Mouse (Mus musculus) forebrain, embryonic 14.5 days (tissue): ENCODE measurements around the gene Ankrd6. TPM values are rescaled to one million over a fixed set of nuclear protein-coding genes. Genes with fewer than 3 reads are reported as not detected.

Experiments
- ATAC-seq: fragments of 200-750 bp; cut with Nextera tagmentation; 2 replicates; pipeline ENCODE4 v1.8.0; 2017; ENCODE audit warnings: mild to moderate bottlenecking, moderate library complexity
- DNase-seq: peaks from one replicate; pipeline ENCODE4 v3.0.0-alpha.2; 2015; ENCODE audit warnings: low spot score
- H3K27ac ChIP-seq: fragments of 300-500 bp; sonication (generic); 2 replicates; pipeline ENCODE4 v1.5.1; 2014; ENCODE audit warnings: low read depth, mild to moderate bottlenecking, control low read depth, low read length, moderate library complexity
- H3K27me3 ChIP-seq: fragments of 300-500 bp; sonication (generic); replicated peaks from 2 replicates; pipeline ENCODE4 v1.6.1; 2014; ENCODE audit warnings: low read length, control low read depth, mixed read lengths; ENCODE audit not compliant: control insufficient read depth, insufficient read depth
- H3K36me3 ChIP-seq: fragments of 300-500 bp; sonication (generic); 2 replicates; pipeline ENCODE4 v1.6.1; 2014; ENCODE audit warnings: low read length, control low read depth; ENCODE audit not compliant: control insufficient read depth, insufficient read depth
- H3K4me1 ChIP-seq: fragments of 300-500 bp; sonication (generic); 2 replicates; pipeline ENCODE4 v1.6.1; 2014; ENCODE audit warnings: antibody characterized with exemption, low read length, control low read depth; ENCODE audit not compliant: control insufficient read depth, insufficient read depth
- H3K4me2 ChIP-seq: fragments of 300-500 bp; sonication (generic); 2 replicates; pipeline ENCODE4 v1.6.1; 2014; ENCODE audit warnings: mild to moderate bottlenecking, control low read depth, low read length
- H3K4me3 ChIP-seq: fragments of 300-500 bp; sonication (generic); 2 replicates; pipeline ENCODE4 v1.5.1; 2014; ENCODE audit warnings: low read depth, low read length, control low read depth
- H3K9ac ChIP-seq: fragments of 300-500 bp; sonication (generic); 2 replicates; pipeline ENCODE4 v1.6.1; 2014; ENCODE audit warnings: mild to moderate bottlenecking, low read length, control low read depth, moderate library complexity
- H3K9me3 ChIP-seq: fragments of 300-500 bp; sonication (generic); replicated peaks from 2 replicates; pipeline ENCODE4 v1.6.1; 2016; ENCODE audit warnings: low read length, control low read depth, mixed read lengths; ENCODE audit not compliant: control insufficient read depth
- WGBS: fragments of 180-500 bp; shearing (Covaris S2); extraction: QIAGEN DNeasy Blood & Tissue Kit; methylation state at CpG from one replicate; pipeline ENCODE4 v1.1.7; 2014; 5-methylcytosine and 5-hydroxymethylcytosine counted together
- polyA plus RNA-seq: library from polyadenylated mRNA; unstranded; fragments of >200 nt; fragmentation: Nextera tagmentation; extraction: Ambion mirVana; gene quantifications from 2 replicates; pipeline ENCODE4 v1.2.1, GENCODE M21; 2014

Ankrd6 gene
- polyA plus RNA-seq, 1 experiment from 2014 or later, result 32.7 TPM

GRCm38 (mm10) chr4:32863447-32864130 lies 87.1 kb downstream of the Ankrd6 start:
- Histone ChIP-seq H3K4me1 (peaks cover 43% of the 10 kb centered on the region), H3K4me3 (peak overlapping the region; percentile 31), H3K4me2 (peak overlapping the region; percentile 55), H3K9me3 (no peaks in the 10 kb centered on the region), H3K27me3 (no peaks in the 10 kb centered on the region), H3K27ac (peak overlapping the region; percentile 33; the same call in 1 of the 2 replicates), H3K36me3 (no peaks in the 10 kb centered on the region; the same call in 1 of the 2 replicates), H3K9ac (peak overlapping the region; percentile 58)
- WGBS, result 8% methylated on average over 12 of the region's 12 CpGs
- DNase-seq (peak; percentile 64), ATAC-seq (peak; percentile 47; the same call in 1 of the 2 replicates)

- Histone ChIP-seq H3K9me3 (no peaks in the 10 kb centered on the region), H3K27ac (peak overlapping the region; percentile 39; the same call in 1 of the 2 replicates), H3K36me3 (no peaks in the 10 kb centered on the region; the same call in 1 of the 2 replicates), H3K4me2 (peak overlapping the region; percentile 55), H3K27me3 (no peaks in the 10 kb centered on the region), H3K4me3 (no peak overlapping the region), H3K9ac (peak overlapping the region; percentile 58; the same call in 1 of the 2 replicates), H3K4me1 (peaks cover 43% of the 10 kb centered on the region)
- peak; percentile 22; the same call in 1 of the 2 replicates for ATAC-seq
- 53% methylated on average over 15 of the region's 15 CpGs for WGBS
- no peak for DNase-seq
Measured at GRCm38 (mm10) chr4:32862751-32863446, 87.7 kb downstream of the Ankrd6 start.

DNA sequence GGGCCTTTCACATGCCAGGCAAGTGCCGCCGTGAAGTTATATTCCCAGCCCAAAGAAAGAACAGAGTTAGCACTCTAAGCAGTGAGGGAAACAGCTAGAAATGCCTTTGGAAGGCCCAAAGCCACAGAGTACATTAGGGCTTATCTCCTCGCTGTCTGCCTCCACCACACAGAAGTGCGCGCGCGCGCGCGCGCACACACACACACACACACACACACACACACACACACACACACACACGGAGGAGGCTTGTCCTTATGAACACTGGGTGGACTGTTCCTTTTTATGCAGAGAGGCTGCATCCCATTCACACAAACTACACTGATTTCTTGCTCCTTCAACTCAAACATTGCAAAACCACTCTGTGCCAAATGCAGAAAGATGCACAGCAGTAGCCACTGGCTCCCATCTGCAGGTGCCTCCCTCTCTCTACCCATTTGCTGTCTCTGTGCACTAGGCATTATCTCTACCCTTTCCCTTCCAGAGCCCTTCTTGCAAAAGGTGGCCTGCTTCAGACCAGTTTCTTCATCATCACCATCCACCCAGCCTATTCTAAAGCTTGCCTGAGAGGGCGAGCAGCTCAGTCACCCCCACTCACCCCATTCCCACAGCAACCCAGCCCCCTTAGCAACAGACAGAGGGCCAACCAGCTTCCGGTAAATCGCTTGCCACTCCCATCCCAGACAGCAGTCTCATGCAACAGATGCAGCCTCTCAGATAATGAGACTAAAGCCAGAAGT lies 88.5 kb downstream of the Ankrd6 start:
- Histone ChIP-seq H3K4me2 (peak overlapping the region; percentile 18; the same call in 1 of the 2 replicates), H3K4me1 (peaks cover 43% of the 10 kb centered on the region), H3K27ac (peak overlapping the region; percentile 39; the same call in 1 of the 2 replicates), H3K9me3 (no peaks in the 10 kb centered on the region), H3K27me3 (no peaks in the 10 kb centered on the region), H3K9ac (no peak overlapping the region; the same call in 1 of the 2 replicates), H3K36me3 (peaks cover 4% of the 10 kb centered on the region; the same call in 1 of the 2 replicates), H3K4me3 (no peak overlapping the region)
- DNase-seq (peak; percentile 56), ATAC-seq (peak; percentile 41)
- 69% methylated on average over 15 of the region's 15 CpGs for WGBS

DNA sequence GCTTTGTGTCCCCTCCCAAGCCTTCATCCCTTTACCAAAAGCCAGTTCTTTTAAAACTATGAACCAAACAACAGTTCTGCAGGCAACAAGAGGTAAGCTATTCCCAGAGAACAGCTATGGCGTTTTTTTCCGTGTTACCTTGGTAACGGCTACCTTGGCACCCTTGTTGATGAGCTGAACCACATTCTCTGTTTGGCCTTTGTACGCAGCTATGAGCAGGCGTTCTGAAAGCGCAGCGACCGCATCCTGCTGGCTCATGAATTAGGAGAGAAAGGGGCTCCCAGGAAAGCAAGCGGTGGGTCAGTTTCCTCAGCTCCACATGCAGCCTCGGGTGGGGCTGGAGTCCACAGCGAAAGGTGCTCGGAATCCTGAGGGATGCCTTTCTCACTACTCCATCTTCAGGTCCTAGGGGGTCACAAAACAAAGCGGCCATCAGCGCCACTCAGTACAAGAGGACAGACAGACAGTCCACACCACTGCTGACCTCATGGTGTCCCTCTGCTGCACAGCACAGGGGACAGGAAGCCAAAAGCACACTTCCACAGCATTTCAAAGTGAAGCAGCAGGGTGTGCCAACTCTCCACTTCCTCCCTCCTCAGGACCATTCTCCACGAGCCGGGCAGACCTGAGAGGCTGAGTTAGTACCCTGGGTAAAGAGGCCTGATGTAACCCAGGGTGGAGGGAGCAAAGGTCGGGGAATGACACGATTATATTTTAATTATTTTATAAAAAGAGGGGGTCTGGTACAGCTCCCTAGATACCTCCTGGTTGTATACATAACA lies 90.3 kb downstream of the Ankrd6 start:
- DNase-seq, result peak; percentile 83
- H3K4me3 ChIP-seq, result no peak overlapping the region
- H3K9ac ChIP-seq, result peak overlapping the region; percentile 49
- WGBS, result 35% methylated on average over 18 of the region's 18 CpGs
- peak; percentile 42 for ATAC-seq
- H3K4me1 ChIP-seq, result peaks cover 43% of the 10 kb centered on the region
- no peaks in the 10 kb centered on the region for H3K27me3 ChIP-seq
- peak overlapping the region; percentile 65 for H3K27ac ChIP-seq
- peaks cover 7% of the 10 kb centered on the region; the same call in 1 of the 2 replicates for H3K36me3 ChIP-seq
- H3K9me3 ChIP-seq, result no peaks in the 10 kb centered on the region
- H3K4me2 ChIP-seq, result peak overlapping the region; percentile 31

GRCm38 (mm10) chr4:32855580-32855979 lies 95.1 kb downstream of the Ankrd6 start:
- Histone ChIP-seq H3K4me3 (no peak overlapping the region), H3K9me3 (no peaks in the 10 kb centered on the region), H3K36me3 (peaks cover 7% of the 10 kb centered on the region; the same call in 1 of the 2 replicates), H3K27ac (no peak overlapping the region), H3K4me1 (peaks cover 13% of the 10 kb centered on the region; the same call in 1 of the 2 replicates), H3K4me2 (no peak overlapping the region), H3K9ac (no peak overlapping the region), H3K27me3 (no peaks in the 10 kb centered on the region)
- ATAC-seq, result no peak
- WGBS, result 78% methylated on average over 9 of the region's 9 CpGs
- DNase-seq, result no peak

- H3K9me3 ChIP-seq, result no peaks in the 10 kb centered on the region
- 86% methylated on average over 4 of the region's 4 CpGs for WGBS
- H3K9ac ChIP-seq, result no peak overlapping the region
- no peak overlapping the region for H3K4me3 ChIP-seq
- no peak for DNase-seq
- no peak overlapping the region for H3K4me2 ChIP-seq
- ATAC-seq, result no peak
- no peaks in the 10 kb centered on the region for H3K27me3 ChIP-seq
- peaks cover 7% of the 10 kb centered on the region; the same call in 1 of the 2 replicates for H3K4me1 ChIP-seq
- H3K36me3 ChIP-seq, result peaks cover 7% of the 10 kb centered on the region; the same call in 1 of the 2 replicates
- H3K27ac ChIP-seq, result no peak overlapping the region
Measured at GRCm38 (mm10) chr4:32854956-32855355, 95.7 kb downstream of the Ankrd6 start.

DNA sequence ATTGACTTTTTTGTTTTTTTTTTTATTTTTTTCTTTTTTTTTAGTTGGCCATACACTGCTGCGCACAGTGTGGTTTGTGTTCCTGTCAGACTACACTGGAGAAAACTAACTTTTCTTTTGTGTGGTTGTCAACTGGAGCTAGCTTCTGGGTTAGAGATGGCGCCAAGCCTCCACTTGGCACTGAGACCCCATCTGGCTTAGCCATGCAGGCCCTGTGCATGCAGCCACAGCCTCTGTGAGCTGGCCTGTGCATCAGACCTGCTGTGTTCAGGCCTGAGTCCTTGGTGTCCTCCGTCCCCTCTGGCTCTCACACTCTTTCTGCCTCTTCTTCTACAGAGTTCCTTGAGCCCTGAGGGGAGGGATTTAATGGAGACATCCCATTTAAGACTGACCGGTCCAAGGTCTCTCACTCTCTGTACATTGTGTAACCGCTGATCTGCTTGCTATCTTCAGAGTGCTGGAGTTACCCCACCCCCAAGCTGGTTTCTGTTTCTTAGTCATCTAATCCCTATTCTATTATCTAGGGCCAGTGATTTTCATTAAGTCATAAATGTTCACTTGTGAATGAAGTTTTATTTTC lies 96.9 kb downstream of the Ankrd6 start:
- Histone ChIP-seq H3K9ac (no peak overlapping the region), H3K27me3 (no peaks in the 10 kb centered on the region), H3K27ac (no peak overlapping the region), H3K4me3 (no peak overlapping the region), H3K4me2 (no peak overlapping the region), H3K36me3 (peaks cover 7% of the 10 kb centered on the region; the same call in 1 of the 2 replicates), H3K9me3 (no peaks in the 10 kb centered on the region), H3K4me1 (0 out of 2 replicates have a peak, but pooled peaks cover 4% of the 10 kb centered on the region)
- no peak for ATAC-seq
- DNase-seq, result no peak
- WGBS, result 80% methylated on average over 5 of the region's 5 CpGs
